Mouse (Mus musculus) erythroblast, embryonic 14.5 days (primary cell): Measurements from ENCODE around the gene Akap13.

Experiments used
- GATA1 ChIP-seq: IDR thresholded peaks from 2 replicates; pipeline ENCODE4 v1.6.1; 2012; ENCODE audit warnings: low read length, inconsistent platforms, mixed read lengths
- TAL1 ChIP-seq: IDR thresholded peaks from 3 replicates; pipeline ENCODE4 v1.6.1; 2012; ENCODE audit warnings: low read length, inconsistent platforms, mixed read lengths

DNA sequence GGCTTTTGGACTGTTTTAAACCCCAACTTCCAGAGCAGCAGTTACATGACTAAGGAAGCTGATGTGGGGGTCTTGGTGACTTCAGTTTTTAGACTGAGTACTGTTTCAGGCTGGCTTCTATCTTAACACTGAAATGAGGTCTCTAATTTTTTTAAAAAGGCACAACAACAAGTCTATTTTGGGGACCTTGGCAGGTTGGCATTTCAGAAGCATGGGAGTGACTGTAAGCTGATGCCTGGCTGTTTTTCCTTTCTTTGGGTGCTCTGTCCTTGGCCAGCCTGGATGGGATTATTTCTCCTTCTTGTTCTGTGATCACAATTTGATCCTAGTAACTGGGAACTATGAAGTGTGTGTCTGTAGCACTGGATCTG lies 157.3 kb downstream of the Akap13 start:
- no peak for TF ChIP-seq GATA1
- no peak for TF ChIP-seq TAL1
